Mouse (Mus musculus) testis, adult 2 months (tissue): ENCODE results near the gene Efs. TPM values are rescaled to one million over a fixed set of nuclear protein-coding genes. Genes with fewer than 3 reads are reported as not detected.
A peak's percentile ranks its signal among the peaks of the same experiment; 100 is the strongest.

Source experiments
- H3K27ac ChIP-seq: fragments of 200-500 bp; 2 replicates; pipeline ENCODE4 v1.5.1; 2012; ENCODE audit warnings: low read depth, low read length; ENCODE audit not compliant: control insufficient read depth, insufficient read depth
- H3K27me3 ChIP-seq: fragments of 200-500 bp; 2 replicates; pipeline ENCODE4 v1.6.1; 2012; ENCODE audit warnings: mild to moderate bottlenecking, low read length, moderate library complexity; ENCODE audit not compliant: control insufficient read depth, insufficient read depth
- H3K36me3 ChIP-seq: fragments of 200-500 bp; 2 replicates; pipeline ENCODE4 v1.6.1; 2012; ENCODE audit warnings: mild to moderate bottlenecking, low read length; ENCODE audit not compliant: control insufficient read depth, insufficient read depth
- H3K4me1 ChIP-seq: fragments of 200-500 bp; 2 replicates; pipeline ENCODE4 v1.6.1; 2012; ENCODE audit warnings: low read length; ENCODE audit not compliant: control insufficient read depth, insufficient read depth
- H3K4me3 ChIP-seq: fragments of 200-500 bp; 2 replicates; pipeline ENCODE4 v1.5.1; 2012; ENCODE audit warnings: low read depth, mild to moderate bottlenecking, low read length, moderate library complexity, mixed read lengths; ENCODE audit not compliant: control insufficient read depth
- CTCF ChIP-seq: fragments of 200-500 bp; IDR thresholded peaks from 2 replicates; pipeline ENCODE4 v1.5.1; 2012; ENCODE audit warnings: low read depth, mild to moderate bottlenecking, inconsistent platforms, low read length, moderate library complexity; ENCODE audit not compliant: control insufficient read depth, insufficient read depth, insufficient replicate concordance
- POLR2A ChIP-seq: fragments of 200-500 bp; IDR thresholded peaks from 2 replicates; pipeline ENCODE4 v1.6.1; 2012; ENCODE audit warnings: low read depth, mild to moderate bottlenecking, inconsistent platforms, low read length, moderate library complexity; ENCODE audit not compliant: control insufficient read depth
- polyA plus RNA-seq: library from polyadenylated mRNA; depleted of rRNA; stranded (reverse); fragments of >200 nt; gene quantifications from 2 replicates; pipeline ENCODE4 v1.2.3, GENCODE M21; 2012

The Efs gene
- polyA plus RNA-seq, 1 experiment = 1.6 TPM

DNA sequence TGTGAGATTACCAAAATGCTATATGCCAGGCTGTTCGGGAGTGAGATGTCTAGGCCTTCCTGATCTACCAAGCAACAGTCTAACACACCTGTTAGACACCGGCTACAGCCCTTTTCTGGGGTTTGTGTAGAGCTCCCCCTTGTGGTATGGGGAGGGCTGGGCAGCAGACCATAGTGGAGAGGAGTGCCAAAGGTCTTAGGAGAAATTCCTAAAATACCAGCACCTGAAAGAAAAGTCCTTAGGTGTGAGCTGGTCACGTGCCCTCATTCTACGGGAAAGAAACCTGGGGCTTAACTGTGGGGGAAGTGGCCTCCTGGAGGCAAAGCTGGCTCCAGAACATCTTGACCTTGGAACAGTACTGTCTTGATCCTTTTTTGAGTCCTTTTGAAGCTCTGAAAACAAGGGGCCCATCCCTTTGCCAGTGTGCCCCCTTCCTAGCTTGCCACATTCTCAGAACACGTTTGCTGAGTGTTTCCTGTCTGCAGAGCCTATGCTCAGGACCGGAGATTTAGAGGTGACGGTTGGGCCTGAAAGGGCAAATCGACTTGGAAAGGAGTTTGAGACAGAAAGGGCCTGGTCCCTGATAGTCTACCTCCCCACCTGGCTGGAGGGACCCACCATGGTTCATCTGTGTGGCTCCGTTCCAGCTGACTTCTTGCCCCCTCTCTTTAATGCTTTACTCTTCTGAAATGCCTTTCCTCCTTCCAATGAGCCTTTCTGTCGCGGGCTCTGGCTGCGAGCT is 13.7 kb upstream of the Efs start:
- H3K4me1 ChIP-seq = no peaks in the 10 kb centered on the region
- H3K27me3 ChIP-seq = no peaks in the 10 kb centered on the region
- TF ChIP-seq POLR2A = no peak
- peak; percentile 67; the same call in 1 of the 2 replicates for TF ChIP-seq CTCF
- H3K27ac ChIP-seq = no peak overlapping the region
- H3K4me3 ChIP-seq = no peak overlapping the region
- no peaks in the 10 kb centered on the region for H3K36me3 ChIP-seq

DNA sequence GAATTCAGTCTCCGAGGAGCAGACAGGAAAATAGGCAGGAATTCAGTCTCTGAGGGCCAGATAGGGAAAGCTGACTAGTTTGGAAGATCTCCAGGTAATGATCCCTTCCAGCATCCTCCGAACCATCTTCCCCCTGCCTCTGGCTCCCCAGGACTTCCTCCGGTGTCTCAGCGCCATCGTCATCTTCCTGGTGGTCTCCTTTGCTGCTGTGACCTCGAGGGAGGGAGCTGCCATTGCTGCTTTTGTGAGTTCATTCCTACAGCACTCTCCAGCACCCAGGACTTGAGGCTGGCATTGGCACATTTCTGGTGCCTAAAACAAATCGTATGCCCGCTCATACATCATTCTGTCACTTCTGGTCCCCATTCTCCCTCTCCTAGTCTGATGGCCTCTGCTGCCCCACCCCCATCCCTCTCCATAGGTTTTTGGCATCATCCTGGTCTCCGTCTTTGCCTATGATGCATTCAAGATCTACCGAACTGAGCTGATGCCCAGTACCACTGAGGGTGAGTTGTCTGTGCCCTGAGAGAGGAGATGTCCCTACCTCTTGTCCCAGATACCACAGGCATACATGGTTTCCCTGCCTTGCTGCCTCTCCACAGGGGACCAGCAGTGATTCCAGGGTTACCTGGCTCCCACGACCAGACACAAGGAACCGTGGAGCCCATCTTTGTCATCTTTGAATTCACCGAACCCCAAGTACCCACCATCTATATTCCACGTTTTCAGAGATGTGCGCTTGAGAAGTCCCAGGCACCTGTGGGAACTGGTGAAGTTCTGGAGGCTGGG is 12.7 kb upstream of the Efs start:
- Histone ChIP-seq H3K4me1 (no peaks in the 10 kb centered on the region), H3K27me3 (no peaks in the 10 kb centered on the region), H3K4me3 (no peak overlapping the region), H3K36me3 (no peaks in the 10 kb centered on the region), H3K27ac (no peak overlapping the region)
- TF ChIP-seq POLR2A (no peak), CTCF (no peak)

DNA sequence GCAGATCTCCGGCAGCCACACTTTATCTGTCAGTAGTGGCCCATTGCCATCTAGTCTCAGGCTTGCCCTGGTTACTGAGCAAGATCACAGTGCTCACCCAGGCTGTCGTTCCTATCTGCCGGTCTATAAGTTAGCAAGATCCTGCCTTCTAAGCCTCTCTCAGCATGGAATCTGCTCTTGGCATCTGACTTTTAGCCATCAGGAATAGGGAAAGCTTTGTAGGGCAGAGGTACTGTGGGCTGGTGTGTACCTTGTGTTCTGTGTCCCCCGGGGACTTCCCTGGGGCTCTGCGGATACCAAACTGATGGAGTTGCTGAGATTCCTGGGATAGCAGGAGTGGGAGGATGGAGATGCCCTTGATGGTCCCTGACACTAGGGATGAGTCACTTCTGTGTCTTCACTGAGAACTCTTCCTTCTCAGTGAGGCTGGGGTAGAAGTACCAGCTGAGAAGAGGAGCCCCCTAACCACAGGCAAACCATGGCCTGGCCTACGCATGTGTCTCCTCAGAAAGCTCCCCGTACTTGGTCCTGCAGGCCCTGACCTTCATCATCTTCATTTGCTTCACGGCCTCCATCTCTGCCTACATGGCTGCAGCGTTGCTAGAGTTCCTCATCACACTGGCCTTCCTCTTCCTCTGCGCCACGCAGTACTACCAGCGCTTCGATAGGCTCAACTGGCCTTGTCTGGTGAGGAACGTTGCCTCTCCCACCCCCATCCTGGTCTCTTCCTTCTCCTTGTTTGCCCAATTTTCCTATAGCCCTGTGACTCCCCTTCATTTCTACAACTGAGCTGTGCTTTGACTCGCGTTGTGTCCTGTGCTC is 11.6 kb upstream of the Efs start:
- Histone ChIP-seq H3K4me3 (no peak overlapping the region), H3K4me1 (no peaks in the 10 kb centered on the region), H3K36me3 (no peaks in the 10 kb centered on the region), H3K27me3 (no peaks in the 10 kb centered on the region), H3K27ac (no peak overlapping the region)
- TF ChIP-seq CTCF (no peak), POLR2A (no peak)

DNA sequence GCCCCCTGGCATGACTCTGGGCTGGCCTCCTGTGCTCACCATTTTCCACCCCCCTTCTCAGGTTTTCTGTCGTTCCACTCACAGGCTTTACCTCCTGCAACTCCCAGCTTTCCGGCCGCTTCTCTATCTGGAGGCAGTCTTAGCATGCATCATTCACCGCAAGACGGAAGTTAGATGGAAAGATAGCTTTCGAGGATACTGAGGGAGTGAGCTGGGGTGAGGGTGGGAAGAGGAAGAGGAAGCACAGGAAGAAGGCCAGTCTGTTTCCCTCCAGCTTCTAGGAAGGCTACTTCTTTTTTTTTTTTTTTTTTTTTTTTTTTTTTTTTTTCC is 10.9 kb upstream of the Efs start:
- Histone ChIP-seq H3K36me3 (no peaks in the 10 kb centered on the region), H3K4me3 (no peak overlapping the region), H3K27ac (no peak overlapping the region), H3K27me3 (no peaks in the 10 kb centered on the region), H3K4me1 (no peaks in the 10 kb centered on the region)
- no peak for TF ChIP-seq CTCF
- TF ChIP-seq POLR2A = no peak

DNA sequence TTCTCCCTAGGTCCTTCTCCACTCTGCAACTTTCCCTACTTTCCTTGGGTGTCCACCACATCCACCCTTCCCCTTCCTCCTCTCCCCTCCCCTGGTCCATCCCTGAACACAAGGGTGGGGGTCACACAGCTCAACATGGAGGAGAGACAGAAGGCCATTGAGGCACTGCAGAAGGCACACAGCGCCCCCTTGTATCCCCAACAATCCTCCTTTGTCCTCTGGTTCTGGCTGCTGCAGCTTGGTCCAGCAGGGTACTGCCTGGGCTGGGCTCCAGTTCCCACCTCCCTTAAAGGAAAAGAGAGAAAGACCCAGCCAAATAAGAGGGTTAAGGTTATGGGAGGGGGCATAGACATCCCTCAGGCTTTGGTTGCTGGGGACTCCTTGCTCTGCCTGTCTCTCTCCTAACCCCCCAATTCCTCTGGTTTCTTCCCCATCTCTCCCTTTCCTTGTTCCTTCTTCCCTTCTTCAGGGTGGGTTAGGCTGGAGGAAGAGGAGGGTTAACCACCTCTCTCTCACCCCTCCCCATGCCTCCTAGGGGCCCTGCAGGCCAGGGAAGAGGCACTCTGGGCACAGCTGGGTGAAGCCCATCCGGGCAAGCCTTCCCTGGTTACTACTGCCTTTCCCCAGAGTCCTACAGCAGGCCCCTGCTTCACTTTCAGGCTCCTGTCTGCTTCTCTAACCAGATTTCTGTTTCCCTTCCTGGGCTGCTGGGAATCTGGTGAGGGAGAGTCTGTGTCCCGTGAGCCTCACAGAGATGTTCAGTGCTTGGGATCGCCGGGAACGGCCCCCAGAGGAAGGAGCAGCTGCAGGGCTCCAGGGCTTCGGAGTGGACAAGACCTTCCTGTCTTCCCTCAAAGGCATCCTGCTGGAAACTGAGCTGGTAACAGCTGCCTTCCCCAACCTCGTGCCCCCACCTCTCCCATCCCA is 10.2 kb upstream of the Efs start, which contains the start of gene Cmtm5:
Gene Cmtm5, plus strand, starts transcription at position 358 of the 927 bp plus-strand sequence.
- no peaks in the 10 kb centered on the region for H3K4me1 ChIP-seq
- H3K4me3 ChIP-seq = no peak within 1 kb of the TSS
- TF ChIP-seq POLR2A (no peak), CTCF (no peak)
- H3K36me3 ChIP-seq = no peaks in the 10 kb centered on the region
- no peak within 1 kb of the TSS for H3K27ac ChIP-seq
- no peaks in the 10 kb centered on the region for H3K27me3 ChIP-seq

DNA sequence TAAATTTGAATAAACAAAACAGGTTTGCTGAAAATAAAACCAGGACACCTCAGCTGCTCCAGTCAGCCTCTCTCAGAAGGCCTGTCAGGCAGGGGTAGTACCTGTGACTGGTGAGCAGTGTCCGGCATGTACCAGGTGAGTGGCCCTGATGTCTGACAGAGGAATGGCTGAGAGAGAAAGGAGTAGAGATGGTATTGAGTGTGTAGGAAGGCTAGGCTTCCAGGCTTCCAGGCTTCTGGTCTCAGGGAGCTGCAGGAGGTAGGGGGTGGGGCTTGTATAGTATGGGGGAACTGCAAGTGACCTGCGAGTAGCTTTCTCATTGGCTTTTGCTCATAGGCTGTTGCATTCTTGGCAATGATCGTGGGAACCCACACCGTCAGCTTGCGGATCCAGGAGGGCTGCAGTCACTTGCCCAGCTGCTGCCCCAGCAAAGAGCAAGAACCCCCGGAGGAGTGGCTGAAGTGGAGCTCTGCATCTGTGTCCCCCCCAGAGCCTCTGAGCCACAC is 6.8 kb upstream of the Efs start, which contains the start of gene Il25:
Gene Il25, plus strand, starts transcription at position 51 of the 506 bp plus-strand sequence.
- TF ChIP-seq CTCF (no peak), POLR2A (no peak)
- H3K27me3 ChIP-seq = no peaks in the 10 kb centered on the region
- no peak within 1 kb of the TSS for H3K27ac ChIP-seq
- H3K36me3 ChIP-seq = no peaks in the 10 kb centered on the region
- H3K4me3 ChIP-seq = no peak within 1 kb of the TSS
- no peaks in the 10 kb centered on the region for H3K4me1 ChIP-seq
